Mouse (Mus musculus) liver, embryonic 15.5 days (tissue): ENCODE data around the gene Poc1b. TPM values are rescaled to one million over a fixed set of nuclear protein-coding genes. Genes with fewer than 3 reads are reported as not detected.

Source experiments
- ATAC-seq: fragments of 200-750 bp; cut with Nextera tagmentation; 2 replicates; pipeline ENCODE4 v1.8.0; 2017; ENCODE audit warnings: moderate number of reproducible peaks, mild to moderate bottlenecking, moderate library complexity; ENCODE audit not compliant: insufficient read depth
- H3K27ac ChIP-seq: fragments of 300-500 bp; sonication (generic); replicated peaks from 2 replicates; pipeline ENCODE4 v1.5.1; 2015; ENCODE audit warnings: mild to moderate bottlenecking, inconsistent platforms
- H3K27me3 ChIP-seq: fragments of 300-500 bp; sonication (generic); 2 replicates; pipeline ENCODE4 v1.6.1; 2015; ENCODE audit warnings: mild to moderate bottlenecking, inconsistent platforms
- H3K36me3 ChIP-seq: fragments of 300-500 bp; sonication (generic); replicated peaks from 2 replicates; pipeline ENCODE4 v1.6.1; 2015; ENCODE audit warnings: moderate library complexity, mild to moderate bottlenecking, inconsistent platforms
- H3K4me1 ChIP-seq: fragments of 300-500 bp; sonication (generic); replicated peaks from 2 replicates; pipeline ENCODE4 v1.6.1; 2015; ENCODE audit warnings: inconsistent platforms
- H3K4me2 ChIP-seq: fragments of 300-500 bp; sonication (generic); 2 replicates; pipeline ENCODE4 v1.6.1; 2015; ENCODE audit warnings: moderate library complexity, mild to moderate bottlenecking, inconsistent platforms
- H3K4me3 ChIP-seq: fragments of 300-500 bp; sonication (generic); replicated peaks from 2 replicates; pipeline ENCODE4 v1.5.1; 2015; ENCODE audit warnings: mild to moderate bottlenecking, inconsistent platforms
- H3K9ac ChIP-seq: fragments of 300-500 bp; sonication (generic); 2 replicates; pipeline ENCODE4 v1.6.1; 2015; ENCODE audit warnings: moderate library complexity, mild to moderate bottlenecking, inconsistent platforms
- H3K9me3 ChIP-seq: fragments of 300-500 bp; sonication (generic); replicated peaks from 2 replicates; pipeline ENCODE4 v1.6.1; 2016; ENCODE audit warnings: inconsistent platforms
- WGBS: fragments of 180-500 bp; shearing (Covaris S2); methylation state at CpG from one replicate; pipeline ENCODE4 v1.1.7; 2015; ENCODE audit warnings: mixed read lengths; ENCODE audit not compliant: insufficient replicate concordance; 5-methylcytosine and 5-hydroxymethylcytosine counted together
- polyA plus RNA-seq: library from polyadenylated mRNA; unstranded; fragments of >200 nt; fragmentation: Nextera tagmentation; extraction: Ambion mirVana; gene quantifications from 2 replicates; pipeline ENCODE4 v1.2.1, GENCODE M21; 2015

Poc1b gene
- polyA plus RNA-seq, result 5.0 and 5.8 TPM in 2 replicates

DNA sequence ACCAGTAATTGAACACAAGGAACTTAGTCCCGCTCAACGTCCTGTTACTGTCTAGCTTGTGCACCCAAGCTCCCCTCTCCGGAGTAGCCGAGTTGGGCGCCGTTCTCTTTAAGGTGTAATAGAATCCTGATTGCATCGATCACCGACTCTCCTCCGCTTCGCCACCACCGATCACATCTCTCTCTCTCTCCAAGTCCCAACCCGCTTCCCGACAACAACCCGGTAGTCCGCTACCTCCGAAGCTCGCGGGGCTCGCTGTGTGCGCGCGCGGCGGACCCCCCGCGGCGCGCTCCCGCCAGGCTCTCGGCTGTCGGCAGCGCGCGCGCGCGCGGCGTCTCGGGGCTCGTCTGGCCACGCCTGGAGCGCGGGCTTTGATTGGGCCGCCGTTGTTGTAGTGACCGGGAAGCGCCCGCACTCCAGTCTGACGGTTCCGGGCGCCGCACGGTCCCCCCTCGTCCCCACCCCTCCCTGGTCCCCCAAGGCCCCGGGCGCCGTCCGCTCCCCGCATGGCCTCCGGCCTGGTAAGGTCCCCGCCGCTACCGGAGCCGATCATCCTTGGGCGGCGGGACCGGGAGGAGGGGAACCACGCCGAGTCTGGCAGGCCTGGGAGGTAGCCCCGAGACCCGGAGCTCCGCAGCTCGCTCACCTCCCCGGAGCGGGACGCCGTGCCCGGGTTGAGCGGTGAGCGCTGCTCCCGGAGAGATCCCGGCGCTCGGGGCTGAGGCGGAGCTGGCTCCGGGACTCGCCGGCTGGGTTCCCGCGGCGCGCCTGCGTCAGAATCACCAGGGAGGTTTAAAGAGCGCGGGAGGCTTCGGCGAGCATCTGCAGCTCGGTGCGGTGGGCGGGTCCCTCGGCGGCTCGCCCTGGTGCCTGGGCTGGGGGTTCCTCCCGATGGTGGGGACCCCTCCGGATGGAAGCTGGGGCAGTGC lies at the start of gene Poc1b:
Gene Poc1b, plus strand, starts transcription at position 334 of the 929 bp plus-strand sequence.
- peak; percentile 89 for ATAC-seq
- H3K4me2 ChIP-seq, result peak within 1 kb of the TSS; percentile 95
- H3K27me3 ChIP-seq, result no peaks in the 10 kb centered on the region
- H3K4me3 ChIP-seq, result peak within 1 kb of the TSS; percentile 95
- peak within 1 kb of the TSS; percentile 91 for H3K9ac ChIP-seq
- H3K4me1 ChIP-seq, result peaks cover 20% of the 10 kb centered on the region
- peaks cover 10% of the 10 kb centered on the region for H3K36me3 ChIP-seq
- no peaks in the 10 kb centered on the region for H3K9me3 ChIP-seq
- under 1% methylated on average over 103 of the region's 106 CpGs for WGBS
- peak within 1 kb of the TSS; percentile 84 for H3K27ac ChIP-seq

DNA sequence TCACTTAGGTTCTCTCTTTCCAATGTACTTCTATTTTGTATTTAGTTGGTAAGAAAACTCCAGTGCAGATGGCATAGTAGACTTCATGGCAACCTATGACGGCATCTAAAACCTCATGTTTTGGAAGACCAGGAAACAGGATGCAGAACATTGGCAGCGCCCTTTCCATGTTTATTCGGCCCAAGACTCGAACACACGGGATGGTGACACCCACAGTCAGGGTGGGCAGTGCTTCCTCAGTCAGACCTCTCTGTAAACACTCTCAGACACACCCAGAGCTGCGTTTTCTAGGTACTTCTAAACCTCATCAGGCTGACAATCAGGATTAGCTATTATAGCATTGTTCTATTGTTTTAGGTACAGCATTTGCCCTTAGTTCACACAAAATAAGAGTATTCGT lies 46.2 kb upstream of the Poc1b start:
- Histone ChIP-seq H3K27ac (no peak overlapping the region), H3K27me3 (no peaks in the 10 kb centered on the region), H3K9ac (no peak overlapping the region), H3K9me3 (no peaks in the 10 kb centered on the region), H3K4me1 (no peaks in the 10 kb centered on the region; the same call in 1 of the 2 replicates), H3K4me2 (no peak overlapping the region), H3K36me3 (no peaks in the 10 kb centered on the region), H3K4me3 (no peak overlapping the region)
- WGBS, result 66% methylated on average over 7 of the region's 7 CpGs
- ATAC-seq, result no peak

DNA sequence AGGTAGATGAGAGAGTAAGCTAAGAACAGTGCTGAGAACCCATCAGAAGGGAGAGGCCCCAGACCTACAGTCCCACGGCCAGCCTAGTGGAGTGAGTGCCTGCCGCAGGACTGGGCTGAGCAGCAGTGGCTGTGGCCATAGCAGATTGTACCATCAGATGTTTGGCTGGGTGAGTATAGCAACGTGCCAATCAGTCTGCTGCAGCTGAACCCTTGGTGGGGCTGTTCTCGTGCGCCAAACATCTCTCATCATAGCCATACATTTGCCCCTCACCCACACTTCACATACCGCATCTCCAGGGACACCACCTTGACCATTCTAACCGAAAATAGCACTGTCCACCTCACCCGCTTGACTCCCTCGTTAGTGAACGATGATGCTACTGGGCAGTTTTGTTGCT lies 45.4 kb upstream of the Poc1b start:
- no peaks in the 10 kb centered on the region; the same call in 1 of the 2 replicates for H3K4me1 ChIP-seq
- H3K27me3 ChIP-seq, result no peaks in the 10 kb centered on the region
- WGBS, result 70% methylated on average over 10 of the region's 10 CpGs
- ATAC-seq, result no peak
- H3K27ac ChIP-seq, result no peak overlapping the region
- H3K4me3 ChIP-seq, result no peak overlapping the region
- H3K36me3 ChIP-seq, result no peaks in the 10 kb centered on the region
- H3K9me3 ChIP-seq, result no peaks in the 10 kb centered on the region
- no peak overlapping the region for H3K4me2 ChIP-seq
- no peak overlapping the region for H3K9ac ChIP-seq

DNA sequence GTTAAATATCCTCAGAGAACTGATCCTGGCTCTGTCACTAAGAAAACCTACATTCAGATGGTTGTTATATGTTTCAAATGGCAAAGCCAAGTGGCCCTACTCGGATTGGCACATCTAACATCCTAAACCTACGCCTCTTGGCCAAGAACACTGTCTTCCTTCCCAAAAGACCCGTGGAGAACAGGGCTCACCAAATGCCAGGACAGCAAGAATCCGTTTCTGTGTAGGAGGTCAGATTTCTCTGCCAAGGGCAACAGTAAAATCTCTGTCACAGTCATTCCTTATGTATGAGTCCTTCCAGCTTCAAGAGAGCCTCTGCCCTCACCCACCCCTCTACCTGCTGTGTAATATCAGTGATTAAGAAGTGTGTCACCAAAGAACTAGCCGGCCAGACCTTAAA lies 44.3 kb upstream of the Poc1b start:
- H3K4me3 ChIP-seq, result no peak overlapping the region

DNA sequence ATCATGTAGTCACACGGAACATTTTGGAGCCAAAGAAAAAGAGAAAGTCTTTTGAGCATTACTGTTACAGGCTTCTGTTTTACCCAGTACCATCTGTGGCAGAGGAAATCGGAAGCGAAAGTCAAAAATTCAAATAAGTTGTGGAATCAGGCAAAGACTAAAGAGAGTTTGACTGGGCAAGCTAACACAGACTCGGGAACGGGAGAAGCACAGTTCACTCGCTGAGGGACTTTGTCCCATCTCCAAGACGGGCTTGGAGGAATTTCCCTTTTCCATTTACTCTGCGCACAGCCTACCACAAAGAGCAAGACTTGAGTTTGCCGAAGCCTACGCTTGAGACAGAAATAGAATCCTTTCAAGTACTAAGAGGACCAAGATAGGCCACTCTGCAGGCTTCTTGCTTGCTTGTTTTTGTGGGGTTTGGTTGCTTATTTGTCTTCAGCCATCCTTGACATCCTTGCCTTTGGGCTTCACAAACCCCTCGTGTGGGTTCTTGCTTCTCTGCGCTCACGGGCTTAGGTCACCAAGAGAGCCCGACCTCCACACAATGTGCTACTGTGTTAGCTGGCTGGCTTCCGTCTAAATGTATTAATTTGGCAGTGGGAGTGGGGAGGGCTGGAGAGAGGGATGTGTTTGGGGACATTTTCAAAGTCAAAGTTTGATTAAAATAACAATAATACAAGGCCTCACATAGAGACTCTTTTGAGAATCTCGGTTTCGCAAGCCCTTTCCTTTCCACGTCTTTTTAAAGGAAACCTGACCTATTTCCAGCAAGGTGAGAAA lies 30.5 kb upstream of the Poc1b start:
- WGBS, result 73% methylated on average over 18 of the region's 18 CpGs
- H3K9ac ChIP-seq, result no peak overlapping the region
- no peak for ATAC-seq
- H3K27ac ChIP-seq, result no peak overlapping the region
- H3K4me3 ChIP-seq, result no peak overlapping the region
- no peaks in the 10 kb centered on the region for H3K9me3 ChIP-seq
- H3K36me3 ChIP-seq, result no peaks in the 10 kb centered on the region
- no peaks in the 10 kb centered on the region for H3K4me1 ChIP-seq
- H3K27me3 ChIP-seq, result no peaks in the 10 kb centered on the region
- no peak overlapping the region for H3K4me2 ChIP-seq

More for the DNA sequence above, 44.3 kb upstream of the Poc1b start:
- H3K36me3 ChIP-seq, result no peaks in the 10 kb centered on the region
- no peak overlapping the region for H3K9ac ChIP-seq
- no peak overlapping the region for H3K27ac ChIP-seq
- H3K9me3 ChIP-seq, result no peaks in the 10 kb centered on the region
- 59% methylated on average over 5 of the region's 5 CpGs for WGBS
- no peak for ATAC-seq
- no peaks in the 10 kb centered on the region; the same call in 1 of the 2 replicates for H3K4me1 ChIP-seq
- H3K27me3 ChIP-seq, result no peaks in the 10 kb centered on the region
- no peak overlapping the region for H3K4me2 ChIP-seq

DNA sequence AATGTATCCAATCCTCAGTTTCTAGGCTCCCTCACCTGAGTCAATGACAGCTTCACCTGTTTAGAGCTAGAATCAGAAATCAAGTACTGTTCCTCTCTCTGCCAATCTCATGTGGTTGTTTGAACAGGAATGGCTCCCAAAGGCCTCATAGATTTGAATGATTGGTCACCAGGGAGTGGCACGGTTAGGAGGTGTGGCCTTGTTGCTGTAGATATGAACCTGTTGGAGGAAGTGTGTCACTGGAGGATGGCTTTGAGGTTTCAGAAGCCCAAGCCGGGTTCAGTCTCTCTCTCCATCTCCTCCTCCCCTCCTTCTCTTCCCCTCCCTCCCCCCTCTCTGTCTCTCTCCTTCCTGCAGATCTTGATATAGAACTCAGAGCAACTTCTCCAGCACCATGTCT lies 28.2 kb upstream of the Poc1b start:
- H3K9ac ChIP-seq, result no peak overlapping the region
- no peaks in the 10 kb centered on the region for H3K9me3 ChIP-seq
- no peaks in the 10 kb centered on the region for H3K27me3 ChIP-seq
- 27% methylated on average over 2 of the region's 2 CpGs for WGBS
- no peaks in the 10 kb centered on the region for H3K4me1 ChIP-seq
- H3K27ac ChIP-seq, result no peak overlapping the region
- H3K4me2 ChIP-seq, result no peak overlapping the region
- no peak for ATAC-seq
- H3K36me3 ChIP-seq, result no peaks in the 10 kb centered on the region
- H3K4me3 ChIP-seq, result no peak overlapping the region

DNA sequence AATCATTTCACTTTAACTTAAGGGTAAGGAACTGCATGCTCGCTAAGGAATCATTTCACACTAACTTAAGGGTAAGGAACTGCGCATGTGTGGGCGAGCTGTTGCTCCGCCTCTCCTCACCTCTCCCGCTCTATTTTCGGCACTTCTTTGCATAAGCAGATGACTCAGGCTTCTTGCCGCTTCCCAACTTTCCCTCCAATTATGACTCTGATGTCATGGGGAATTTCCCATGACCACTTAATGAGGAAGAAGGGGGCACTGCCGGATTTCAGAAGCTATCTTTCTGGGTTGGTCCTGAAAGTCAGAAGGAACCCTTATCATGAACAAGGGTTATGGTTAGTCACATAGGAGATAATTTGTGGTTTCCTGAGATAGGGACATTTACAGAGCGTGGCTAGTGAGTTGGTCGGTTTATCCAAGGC lies 25.3 kb upstream of the Poc1b start:
- H3K27ac ChIP-seq, result no peak overlapping the region
- no peak for ATAC-seq
- no peaks in the 10 kb centered on the region for H3K36me3 ChIP-seq

DNA sequence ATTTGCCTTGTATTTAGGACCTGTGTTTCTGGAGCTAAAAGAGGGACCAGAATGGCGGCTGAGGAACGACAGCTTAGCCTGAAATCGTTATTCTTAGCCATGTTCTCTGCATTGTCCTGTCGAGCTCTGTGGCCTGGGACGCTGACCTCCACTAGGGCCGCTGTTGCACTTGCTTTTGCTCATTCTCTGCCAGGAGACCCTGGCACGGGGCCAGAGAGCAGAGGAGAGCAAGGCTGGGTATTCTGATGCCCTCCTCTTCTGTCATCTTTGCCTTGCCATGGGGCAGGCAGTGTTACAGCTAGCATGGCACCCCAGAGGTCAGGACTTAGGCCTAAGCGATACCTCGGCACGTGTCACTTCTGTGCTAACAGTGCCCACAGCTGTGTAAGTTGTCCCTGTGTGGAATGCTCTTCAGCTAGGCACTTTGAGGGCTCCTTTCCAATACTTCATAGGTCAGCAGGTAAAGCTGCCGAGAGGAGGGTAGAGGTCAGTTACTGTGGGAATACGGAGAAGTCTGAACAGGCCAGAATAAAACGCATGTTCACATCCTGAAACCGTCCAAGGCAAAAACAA lies 23.3 kb upstream of the Poc1b start:
- no peaks in the 10 kb centered on the region for H3K9me3 ChIP-seq
- WGBS, result 73% methylated on average over 14 of the region's 14 CpGs
- 0 out of 2 replicates have a peak, but pooled peaks cover 7% of the 10 kb centered on the region for H3K27me3 ChIP-seq
- no peaks in the 10 kb centered on the region for H3K36me3 ChIP-seq
- H3K9ac ChIP-seq, result no peak overlapping the region
- ATAC-seq, result no peak
- H3K4me2 ChIP-seq, result no peak overlapping the region
- no peak overlapping the region for H3K4me3 ChIP-seq
- H3K4me1 ChIP-seq, result no peaks in the 10 kb centered on the region
- no peak overlapping the region for H3K27ac ChIP-seq

More for the DNA sequence above, 25.3 kb upstream of the Poc1b start:
- WGBS, result 30% methylated on average over 10 of the region's 10 CpGs
- Histone ChIP-seq H3K4me1 (no peaks in the 10 kb centered on the region), H3K9me3 (no peaks in the 10 kb centered on the region), H3K4me3 (no peak overlapping the region), H3K27me3 (0 out of 2 replicates have a peak, but pooled peaks cover 7% of the 10 kb centered on the region), H3K4me2 (no peak overlapping the region), H3K9ac (no peak overlapping the region)

DNA sequence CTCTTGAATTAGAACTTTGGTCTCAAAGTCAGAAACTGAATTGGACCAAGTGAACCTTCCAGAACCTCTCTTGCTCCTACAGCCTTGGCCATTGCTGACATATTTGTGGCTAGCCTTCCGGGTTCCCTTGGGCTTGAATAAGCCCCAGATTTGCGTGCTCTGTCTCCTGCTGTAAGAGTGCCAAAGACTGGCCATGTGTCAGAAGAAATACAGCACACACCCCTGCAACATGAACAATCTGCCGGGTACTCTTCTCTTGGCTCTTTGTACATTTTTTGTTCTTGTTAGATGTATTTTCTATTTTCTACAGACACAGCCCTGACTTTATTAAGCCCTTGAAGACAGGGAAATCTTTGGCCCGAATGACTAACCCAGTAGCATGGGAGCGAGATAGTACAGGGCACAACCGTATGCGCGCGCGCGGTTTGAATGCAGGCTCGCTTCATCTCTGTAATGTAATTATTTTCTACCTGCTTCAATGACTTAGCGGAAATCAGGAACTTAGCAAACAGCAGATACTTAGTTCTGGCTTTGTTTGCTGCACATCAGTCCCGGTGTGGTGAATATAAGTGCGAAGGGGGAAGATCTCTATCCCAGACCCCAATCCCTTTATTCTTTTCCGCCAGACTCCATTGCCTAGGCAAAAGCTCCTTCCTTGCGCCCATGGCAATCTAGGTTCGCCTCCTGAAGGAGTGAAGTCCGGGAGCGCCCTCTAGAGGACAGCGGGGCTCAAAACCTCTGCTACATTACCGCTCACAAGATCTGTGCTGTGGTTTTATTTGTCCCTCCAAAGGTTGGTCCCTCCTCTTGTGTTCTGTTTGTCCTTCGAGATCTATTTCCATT lies 22.2 kb upstream of the Poc1b start:
- no peak overlapping the region for H3K4me3 ChIP-seq
- H3K27ac ChIP-seq, result no peak overlapping the region
- WGBS, result 40% methylated on average over 23 of the region's 23 CpGs
- no peak overlapping the region for H3K4me2 ChIP-seq
- H3K27me3 ChIP-seq, result 0 out of 2 replicates have a peak, but pooled peaks cover 7% of the 10 kb centered on the region
- no peaks in the 10 kb centered on the region for H3K36me3 ChIP-seq
- H3K9me3 ChIP-seq, result no peaks in the 10 kb centered on the region
- H3K9ac ChIP-seq, result no peak overlapping the region
- ATAC-seq, result no peak; the same call in 1 of the 2 replicates
- H3K4me1 ChIP-seq, result no peaks in the 10 kb centered on the region

DNA sequence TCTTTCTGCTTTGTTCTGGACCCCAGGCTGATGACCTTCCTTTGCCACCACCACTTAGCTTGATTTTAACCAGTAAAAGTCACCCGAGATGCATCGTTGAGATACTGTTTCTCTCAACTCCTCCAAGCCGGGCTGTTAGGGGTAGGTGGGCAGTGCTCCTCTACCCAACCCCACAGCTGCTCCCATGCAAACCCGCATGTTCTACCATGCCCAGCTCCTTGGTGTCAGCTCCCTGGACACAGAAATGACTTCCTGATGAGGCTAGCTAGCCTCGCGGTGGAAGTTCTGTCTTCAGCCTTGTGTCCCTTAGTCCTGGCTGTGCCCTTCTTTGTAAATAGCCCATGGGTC lies 21.6 kb upstream of the Poc1b start:
- no peaks in the 10 kb centered on the region for H3K36me3 ChIP-seq
- H3K4me2 ChIP-seq, result no peak overlapping the region
- ATAC-seq, result no peak
- H3K4me3 ChIP-seq, result no peak overlapping the region
- H3K27ac ChIP-seq, result no peak overlapping the region
- no peak overlapping the region for H3K9ac ChIP-seq
- no peaks in the 10 kb centered on the region for H3K4me1 ChIP-seq
- H3K9me3 ChIP-seq, result no peaks in the 10 kb centered on the region
- 49% methylated on average over 6 of the region's 6 CpGs for WGBS
- 0 out of 2 replicates have a peak, but pooled peaks cover 7% of the 10 kb centered on the region for H3K27me3 ChIP-seq
